Mouse (Mus musculus) megakaryocyte, embryonic 14.5 days (primary cell): ENCODE measurements at regions not wholly inside any gene's neighbourhood (a gene's known extent, or its start where the extent isn't known, plus 50 kb on each side); places are given as distances from the start of the nearest gene placed in this dataset.

Source experiments
- FLI1 ChIP-seq: IDR thresholded peaks from 2 replicates; pipeline ENCODE4 v1.6.1; 2012; ENCODE audit warnings: low read length, inconsistent platforms, mixed read lengths
- GATA1 ChIP-seq: IDR thresholded peaks from 3 replicates; pipeline ENCODE4 v1.6.1; 2012; ENCODE audit warnings: mixed read lengths, low read length, inconsistent platforms, borderline replicate concordance

DNA sequence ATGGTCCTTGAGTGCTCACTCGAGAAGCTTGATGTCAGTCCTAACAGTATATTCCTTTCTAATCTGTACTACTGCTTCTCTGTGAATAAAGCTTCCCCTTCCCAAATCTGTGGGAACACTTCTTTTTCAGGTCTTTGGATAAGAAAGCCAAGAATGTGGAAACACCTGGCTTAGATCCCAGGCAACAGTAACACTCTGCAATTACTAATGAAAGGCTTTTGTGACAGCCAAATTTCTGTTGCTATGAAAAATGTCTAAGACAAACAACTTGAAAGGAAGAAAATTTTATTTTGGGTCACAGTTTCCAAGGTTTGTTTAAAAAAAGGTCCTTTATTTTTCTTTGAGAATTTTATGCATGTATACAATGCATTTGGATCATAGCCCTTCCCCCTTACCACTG lies 56.0 kb upstream of the Mroh9 start:
- no peak for TF ChIP-seq GATA1
- no peak for TF ChIP-seq FLI1
